Mouse (Mus musculus): ENCODE data around the gene Gemin7.

DNA sequence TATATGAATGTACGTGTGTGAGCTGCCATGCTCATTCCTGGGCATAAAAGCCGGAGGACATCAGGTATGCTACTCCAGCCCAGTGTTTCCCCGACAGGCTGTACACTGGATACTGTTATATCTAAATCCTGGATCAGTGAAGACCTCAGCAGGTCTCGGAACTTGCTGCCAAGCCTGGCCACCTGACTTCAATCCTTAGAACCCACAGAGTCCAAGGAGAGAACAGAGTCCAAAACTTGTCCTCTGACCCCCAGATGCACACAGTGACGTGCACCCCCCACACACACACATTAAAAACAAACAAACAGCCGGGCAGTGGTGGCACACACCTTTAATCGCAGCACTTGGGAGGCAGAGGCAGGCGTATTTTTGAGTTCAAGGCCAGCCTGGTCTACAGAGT, 10.0 kb downstream of the Gemin7 start:
- TF ChIP-seq CTCF (IDR thresholded peaks at IDR 0.05; ENCODE audit: low read depth) (no peak), EP300 (optimal IDR thresholded peaks at IDR 0.05) (no peak)
